Mouse (Mus musculus): ENCODE data around the gene Speg. TPM values are rescaled to one million over a fixed set of nuclear protein-coding genes. Genes with fewer than 3 reads are reported as not detected.

Speg gene
- polyA plus RNA-seq (2014; fragmentation: Nextera tagmentation; extraction: Ambion mirVana), result 53.8 and 54.9 TPM in 2 replicates

DNA sequence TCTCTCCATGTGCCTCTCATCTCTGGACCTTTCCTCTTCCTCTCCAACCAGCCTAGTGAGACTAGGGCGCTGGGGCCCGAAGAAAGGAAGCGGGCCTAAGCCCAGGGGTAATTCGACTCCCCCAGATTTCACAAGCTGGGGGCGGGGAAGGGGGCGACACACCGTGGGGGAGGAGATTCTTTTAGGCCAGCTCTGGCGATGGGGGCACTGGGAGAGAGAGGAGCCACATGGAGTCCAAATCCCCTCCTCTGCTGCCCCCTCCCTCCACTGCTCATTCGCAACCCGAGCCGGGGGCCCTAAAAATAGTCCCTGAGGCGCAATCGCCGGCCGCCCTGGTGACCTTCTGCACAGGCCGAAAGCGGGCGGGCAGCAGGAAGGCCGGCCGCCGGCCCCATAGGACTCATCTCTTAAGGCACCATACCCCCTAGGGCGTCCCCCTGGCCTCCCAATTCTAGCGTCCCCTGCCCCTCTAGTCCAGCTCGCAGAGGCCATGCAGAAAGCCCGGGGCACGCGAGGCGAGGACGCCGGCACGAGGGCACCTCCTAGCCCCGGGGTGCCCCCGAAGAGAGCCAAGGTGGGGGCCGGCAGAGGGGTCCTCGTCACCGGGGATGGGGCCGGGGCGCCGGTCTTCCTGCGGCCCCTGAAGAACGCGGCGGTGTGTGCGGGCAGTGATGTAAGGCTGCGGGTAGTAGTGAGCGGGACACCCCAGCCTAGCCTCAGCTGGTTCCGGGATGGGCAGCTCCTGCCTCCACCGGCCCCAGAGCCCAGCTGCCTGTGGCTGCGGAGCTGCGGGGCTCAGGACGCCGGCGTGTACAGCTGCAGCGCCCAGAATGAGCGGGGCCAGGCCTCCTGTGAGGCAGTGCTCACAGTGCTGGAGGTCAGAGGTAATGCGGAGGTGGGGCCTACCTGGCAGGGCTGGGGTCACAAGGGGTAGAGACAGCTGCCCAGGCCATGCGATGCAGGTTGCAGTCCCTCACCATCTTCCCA is at the start of gene Speg:
Gene Speg, plus strand, starts transcription at position 348 of the 987 bp plus-strand sequence.
- peaks cover 13% of the 10 kb centered on the region for H3K4me1 ChIP-seq (ENCODE audit: control insufficient read depth, insufficient read depth, low read length)
- 9% methylated on average over 54 of the region's 57 CpGs for WGBS
- peak; percentile 62; the same call in 1 of the 2 replicates for ATAC-seq (ENCODE audit: insufficient number of reproducible peaks, insufficient read depth, low FRiP score, low read depth)
- H3K9ac ChIP-seq (replicated peaks; ENCODE audit: low read depth, low read length), result peak within 1 kb of the TSS; percentile 15
- H3K4me3 ChIP-seq (ENCODE audit: low read depth, low read length), result peak within 1 kb of the TSS; percentile 10
- no peaks in the 10 kb centered on the region for H3K9me3 ChIP-seq (ENCODE audit: control insufficient read depth, low read depth, low read length)
- H3K27ac ChIP-seq (ENCODE audit: low read length), result no peak within 1 kb of the TSS
- H3K27me3 ChIP-seq (ENCODE audit: control insufficient read depth, insufficient read depth, low read length), result no peaks in the 10 kb centered on the region
- H3K4me2 ChIP-seq (replicated peaks; ENCODE audit: low read depth, low read length), result peak within 1 kb of the TSS; percentile 46
- no peaks in the 10 kb centered on the region for H3K36me3 ChIP-seq (ENCODE audit: control insufficient read depth, insufficient read depth, low read length)

DNA sequence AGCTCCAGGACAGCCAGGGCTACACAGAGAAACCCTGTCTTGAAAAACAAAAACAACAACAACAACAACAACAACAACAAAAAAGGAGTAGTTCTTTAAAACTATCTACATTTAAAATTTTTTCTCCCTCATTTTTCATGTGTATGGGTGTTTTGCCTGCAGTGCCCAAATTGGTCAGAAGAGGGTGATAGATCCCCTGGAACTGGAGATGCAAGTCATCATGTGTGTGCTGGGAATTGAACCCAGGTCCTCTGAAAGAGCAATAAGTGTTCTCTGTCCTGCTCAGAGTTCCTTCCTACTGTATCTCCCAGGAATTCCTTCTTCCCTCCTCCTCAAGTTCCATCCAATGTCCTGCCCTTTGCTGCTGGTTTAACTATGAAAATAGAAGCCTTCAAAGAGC is 47.6 kb upstream of the Speg start:
- Histone ChIP-seq H3K9me3 (ENCODE audit: control insufficient read depth, low read depth, low read length) (peaks cover 4% of the 10 kb centered on the region; the same call in 1 of the 2 replicates), H3K9ac (replicated peaks; ENCODE audit: low read depth, low read length) (no peak overlapping the region), H3K4me1 (ENCODE audit: control insufficient read depth, insufficient read depth, low read length) (no peaks in the 10 kb centered on the region), H3K27ac (ENCODE audit: low read length) (no peak overlapping the region), H3K4me2 (replicated peaks; ENCODE audit: low read depth, low read length) (no peak overlapping the region), H3K4me3 (ENCODE audit: low read depth, low read length) (no peak overlapping the region), H3K36me3 (ENCODE audit: control insufficient read depth, insufficient read depth, low read length) (no peaks in the 10 kb centered on the region), H3K27me3 (ENCODE audit: control insufficient read depth, insufficient read depth, low read length) (no peaks in the 10 kb centered on the region)
- no peak for ATAC-seq (ENCODE audit: insufficient number of reproducible peaks, insufficient read depth, low FRiP score, low read depth)

GRCm38 (mm10) chr1:75331271-75331670 is 43.8 kb upstream of the Speg start:
- Histone ChIP-seq H3K4me3 (ENCODE audit: low read depth, low read length) (no peak overlapping the region), H3K9me3 (ENCODE audit: control insufficient read depth, low read depth, low read length) (peaks cover 4% of the 10 kb centered on the region; the same call in 1 of the 2 replicates), H3K36me3 (ENCODE audit: control insufficient read depth, insufficient read depth, low read length) (no peaks in the 10 kb centered on the region), H3K9ac (replicated peaks; ENCODE audit: low read depth, low read length) (no peak overlapping the region), H3K4me2 (replicated peaks; ENCODE audit: low read depth, low read length) (no peak overlapping the region), H3K4me1 (ENCODE audit: control insufficient read depth, insufficient read depth, low read length) (peaks cover 2% of the 10 kb centered on the region; the same call in 1 of the 2 replicates), H3K27ac (ENCODE audit: low read length) (no peak overlapping the region), H3K27me3 (ENCODE audit: control insufficient read depth, insufficient read depth, low read length) (no peaks in the 10 kb centered on the region)
- 63% methylated on average over 1 of the region's 1 CpGs for WGBS
- ATAC-seq (ENCODE audit: insufficient number of reproducible peaks, insufficient read depth, low FRiP score, low read depth), result no peak

GRCm38 (mm10) chr1:75336461-75336860 is 38.6 kb upstream of the Speg start:
- Histone ChIP-seq H3K9me3 (ENCODE audit: control insufficient read depth, low read depth, low read length) (no peaks in the 10 kb centered on the region), H3K4me1 (ENCODE audit: control insufficient read depth, insufficient read depth, low read length) (peaks cover 28% of the 10 kb centered on the region), H3K4me3 (ENCODE audit: low read depth, low read length) (no peak overlapping the region), H3K4me2 (replicated peaks; ENCODE audit: low read depth, low read length) (no peak overlapping the region), H3K27me3 (ENCODE audit: control insufficient read depth, insufficient read depth, low read length) (no peaks in the 10 kb centered on the region), H3K27ac (ENCODE audit: low read length) (no peak overlapping the region), H3K9ac (replicated peaks; ENCODE audit: low read depth, low read length) (no peak overlapping the region), H3K36me3 (ENCODE audit: control insufficient read depth, insufficient read depth, low read length) (no peaks in the 10 kb centered on the region)
- no peak for ATAC-seq (ENCODE audit: insufficient number of reproducible peaks, insufficient read depth, low FRiP score, low read depth)
- 47% methylated on average over 3 of the region's 3 CpGs for WGBS

DNA sequence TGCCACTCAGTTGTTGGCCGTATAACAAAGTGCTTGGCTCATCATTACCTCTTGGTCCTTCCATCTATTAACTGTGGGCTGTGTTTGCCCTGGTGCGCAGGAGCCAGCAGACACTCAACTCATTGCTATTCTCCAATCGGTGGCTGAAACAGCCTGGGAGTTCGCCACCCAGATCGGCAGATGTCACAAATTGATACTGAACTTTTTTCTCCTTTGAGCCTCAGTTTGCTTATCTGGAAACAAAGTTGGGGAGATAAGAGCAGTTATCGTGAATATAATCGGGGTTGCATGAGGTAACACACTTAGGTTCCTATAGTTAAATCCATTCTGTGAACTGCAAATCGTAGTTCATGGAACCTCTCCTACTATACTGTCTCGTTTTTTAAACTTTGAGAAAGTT is 38.0 kb upstream of the Speg start:
- H3K36me3 ChIP-seq (ENCODE audit: control insufficient read depth, insufficient read depth, low read length), result no peaks in the 10 kb centered on the region
- no peak for ATAC-seq (ENCODE audit: insufficient number of reproducible peaks, insufficient read depth, low FRiP score, low read depth)
- H3K27me3 ChIP-seq (ENCODE audit: control insufficient read depth, insufficient read depth, low read length), result no peaks in the 10 kb centered on the region
- H3K4me1 ChIP-seq (ENCODE audit: control insufficient read depth, insufficient read depth, low read length), result peaks cover 28% of the 10 kb centered on the region
- 45% methylated on average over 9 of the region's 9 CpGs for WGBS
- no peaks in the 10 kb centered on the region for H3K9me3 ChIP-seq (ENCODE audit: control insufficient read depth, low read depth, low read length)
- no peak overlapping the region for H3K4me2 ChIP-seq (replicated peaks; ENCODE audit: low read depth, low read length)
- no peak overlapping the region for H3K4me3 ChIP-seq (ENCODE audit: low read depth, low read length)
- no peak overlapping the region for H3K27ac ChIP-seq (ENCODE audit: low read length)
- H3K9ac ChIP-seq (replicated peaks; ENCODE audit: low read depth, low read length), result no peak overlapping the region

DNA sequence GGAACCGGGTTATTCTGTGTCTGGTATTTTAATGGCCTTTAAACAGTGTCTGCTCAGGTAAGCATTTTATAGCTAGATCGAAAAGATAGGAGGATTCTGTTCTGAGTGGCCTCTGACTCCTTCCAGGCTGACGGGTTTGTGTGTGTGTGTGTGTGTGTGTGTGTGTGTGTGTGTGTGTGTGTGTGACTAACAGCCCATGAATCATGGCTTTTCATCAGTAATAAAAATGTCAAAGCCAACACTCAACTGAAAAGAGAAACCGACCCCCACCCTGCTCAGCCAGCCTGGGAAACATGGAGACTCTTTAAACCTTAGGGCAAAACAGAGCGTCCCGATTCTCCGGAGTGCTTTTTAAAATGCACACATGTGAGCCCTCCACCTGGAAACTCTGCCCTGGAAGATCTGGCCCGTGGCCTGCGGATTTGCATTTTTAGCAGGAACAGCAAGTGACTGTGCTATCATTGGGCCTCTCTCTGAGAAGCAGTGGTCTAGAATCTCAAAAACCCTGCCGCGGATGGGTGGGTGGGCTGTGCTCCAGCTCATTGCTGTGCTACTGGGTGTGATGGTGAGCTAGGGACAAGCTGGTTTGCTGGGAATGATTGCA is 36.9 kb upstream of the Speg start:
- Histone ChIP-seq H3K36me3 (ENCODE audit: control insufficient read depth, insufficient read depth, low read length) (no peaks in the 10 kb centered on the region), H3K27ac (ENCODE audit: low read length) (peak overlapping the region; percentile 67; the same call in 1 of the 2 replicates), H3K9me3 (ENCODE audit: control insufficient read depth, low read depth, low read length) (no peaks in the 10 kb centered on the region), H3K4me2 (replicated peaks; ENCODE audit: low read depth, low read length) (no peak overlapping the region), H3K27me3 (ENCODE audit: control insufficient read depth, insufficient read depth, low read length) (no peaks in the 10 kb centered on the region), H3K9ac (replicated peaks; ENCODE audit: low read depth, low read length) (no peak overlapping the region; the same call in 1 of the 2 replicates), H3K4me1 (ENCODE audit: control insufficient read depth, insufficient read depth, low read length) (peaks cover 28% of the 10 kb centered on the region), H3K4me3 (ENCODE audit: low read depth, low read length) (no peak overlapping the region)
- peak; percentile 68; the same call in 1 of the 2 replicates for ATAC-seq (ENCODE audit: insufficient number of reproducible peaks, insufficient read depth, low FRiP score, low read depth)
- WGBS, result 7% methylated on average over 11 of the region's 11 CpGs

GRCm38 (mm10) chr1:75339337-75339736 is 35.8 kb upstream of the Speg start:
- Histone ChIP-seq H3K27ac (ENCODE audit: low read length) (no peak overlapping the region), H3K4me2 (replicated peaks; ENCODE audit: low read depth, low read length) (no peak overlapping the region), H3K27me3 (ENCODE audit: control insufficient read depth, insufficient read depth, low read length) (no peaks in the 10 kb centered on the region), H3K9me3 (ENCODE audit: control insufficient read depth, low read depth, low read length) (no peaks in the 10 kb centered on the region), H3K36me3 (ENCODE audit: control insufficient read depth, insufficient read depth, low read length) (no peaks in the 10 kb centered on the region), H3K9ac (replicated peaks; ENCODE audit: low read depth, low read length) (no peak overlapping the region), H3K4me3 (ENCODE audit: low read depth, low read length) (no peak overlapping the region), H3K4me1 (ENCODE audit: control insufficient read depth, insufficient read depth, low read length) (peaks cover 34% of the 10 kb centered on the region)
- ATAC-seq (ENCODE audit: insufficient number of reproducible peaks, insufficient read depth, low FRiP score, low read depth), result no peak
- WGBS, result 28% methylated on average over 9 of the region's 9 CpGs

DNA sequence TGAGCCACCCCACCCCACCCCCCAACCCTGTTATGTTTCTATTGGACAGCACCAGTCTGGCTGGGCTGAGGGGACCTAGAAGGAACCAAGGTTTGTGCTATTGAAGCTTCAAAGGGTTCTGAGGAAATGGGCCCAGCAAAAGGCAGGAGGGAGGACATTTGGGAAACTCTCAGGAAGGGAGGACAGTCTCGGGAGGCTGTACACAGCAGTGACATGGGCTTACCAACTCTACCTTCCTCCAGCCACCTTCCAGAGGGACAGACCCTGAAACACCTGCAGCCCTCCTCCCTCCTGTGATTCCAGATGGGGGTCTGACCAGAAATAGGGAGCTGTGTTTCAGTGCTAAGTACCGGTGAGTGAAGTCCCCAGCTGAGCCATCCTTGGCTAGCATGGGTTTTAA is 34.6 kb upstream of the Speg start:
- H3K9me3 ChIP-seq (ENCODE audit: control insufficient read depth, low read depth, low read length), result no peaks in the 10 kb centered on the region
- H3K27me3 ChIP-seq (ENCODE audit: control insufficient read depth, insufficient read depth, low read length), result no peaks in the 10 kb centered on the region
- H3K36me3 ChIP-seq (ENCODE audit: control insufficient read depth, insufficient read depth, low read length), result no peaks in the 10 kb centered on the region
- no peak overlapping the region for H3K4me2 ChIP-seq (replicated peaks; ENCODE audit: low read depth, low read length)
- no peak for ATAC-seq (ENCODE audit: insufficient number of reproducible peaks, insufficient read depth, low FRiP score, low read depth)
- no peak overlapping the region for H3K27ac ChIP-seq (ENCODE audit: low read length)
- 75% methylated on average over 2 of the region's 2 CpGs for WGBS
- H3K4me3 ChIP-seq (ENCODE audit: low read depth, low read length), result no peak overlapping the region
- H3K4me1 ChIP-seq (ENCODE audit: control insufficient read depth, insufficient read depth, low read length), result peaks cover 44% of the 10 kb centered on the region
- H3K9ac ChIP-seq (replicated peaks; ENCODE audit: low read depth, low read length), result no peak overlapping the region
